Mouse (Mus musculus) frontal cortex, postnatal 36 days (tissue): ENCODE data around the gene Pnpla2.

Experiments used
- DNase-seq, 2 experiments: peaks; one replicate each; pipeline ENCODE4 v3.0.0; 2022; ENCODE audit warnings: low spot score in 2 of 2

Pnpla2 gene

DNA sequence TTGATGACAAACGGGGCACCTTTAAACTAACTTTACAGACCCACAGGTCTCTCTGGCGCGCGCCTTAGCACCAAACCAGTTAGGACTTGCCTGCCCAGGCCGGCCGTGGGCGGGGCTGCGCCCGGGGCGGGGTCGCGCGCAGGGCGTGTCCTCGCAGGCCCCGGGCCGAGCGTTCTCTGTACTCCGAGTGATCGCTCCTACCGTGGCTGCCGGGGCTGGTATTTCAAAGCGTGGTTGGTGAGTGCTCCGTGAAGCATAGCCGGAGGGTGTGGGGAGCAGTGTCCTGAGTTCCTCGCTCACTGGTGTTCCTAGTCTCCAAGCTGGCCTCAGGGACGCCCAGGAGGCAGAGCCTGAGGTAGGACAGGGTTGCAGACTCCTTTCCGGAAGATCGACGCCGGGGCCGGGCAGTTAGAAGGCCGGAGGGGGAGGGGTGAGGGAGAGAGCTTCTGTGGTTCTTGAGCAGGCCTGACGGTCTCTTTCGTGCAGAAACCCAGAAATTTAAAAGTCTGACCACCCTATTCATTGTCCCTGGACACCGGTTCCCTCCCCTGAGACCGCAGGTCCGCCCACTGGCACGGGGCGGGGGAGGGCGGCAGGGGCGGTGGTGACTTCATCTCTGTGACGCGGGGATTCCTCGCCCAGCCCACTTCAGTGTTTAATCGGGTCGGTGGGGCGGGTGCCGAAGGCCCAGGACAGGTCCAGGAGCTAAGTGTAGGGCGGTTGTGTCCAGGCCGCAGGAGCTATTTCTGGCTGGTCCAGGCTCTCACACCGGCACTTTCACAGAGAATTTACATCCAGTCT is 12.4 kb downstream of the Pnpla2 start, which contains the start of gene Cd151:
Gene Cd151 (plus strand): TSS at position 163 of the 801 bp plus-strand sequence.
- DNase-seq, result peak in 1 of 2 experiments; percentile 65

DNA sequence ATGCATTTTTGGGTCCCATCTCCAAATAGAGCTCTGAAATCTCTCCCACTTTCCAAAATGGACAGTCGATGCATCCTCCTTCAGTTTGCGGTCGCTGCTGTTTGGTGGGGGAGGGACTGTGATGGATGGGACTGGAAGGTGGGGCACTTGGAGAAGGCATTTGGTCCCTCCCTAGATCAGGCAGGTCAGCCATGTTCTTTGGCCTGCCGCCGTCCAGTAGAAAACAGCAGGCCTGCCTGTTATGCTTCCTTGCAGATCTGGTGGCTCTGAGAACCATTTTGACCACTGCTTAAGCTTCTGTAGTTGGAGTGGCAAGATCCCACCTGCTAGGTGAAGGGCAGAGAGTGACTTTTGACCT is 13.1 kb downstream of the Pnpla2 start:
- no peak for DNase-seq

GRCm38 (mm10) chr7:141468522-141469211 is 13.7 kb downstream of the Pnpla2 start:
- peak in 1 of 2 experiments; percentile 63 for DNase-seq

DNA sequence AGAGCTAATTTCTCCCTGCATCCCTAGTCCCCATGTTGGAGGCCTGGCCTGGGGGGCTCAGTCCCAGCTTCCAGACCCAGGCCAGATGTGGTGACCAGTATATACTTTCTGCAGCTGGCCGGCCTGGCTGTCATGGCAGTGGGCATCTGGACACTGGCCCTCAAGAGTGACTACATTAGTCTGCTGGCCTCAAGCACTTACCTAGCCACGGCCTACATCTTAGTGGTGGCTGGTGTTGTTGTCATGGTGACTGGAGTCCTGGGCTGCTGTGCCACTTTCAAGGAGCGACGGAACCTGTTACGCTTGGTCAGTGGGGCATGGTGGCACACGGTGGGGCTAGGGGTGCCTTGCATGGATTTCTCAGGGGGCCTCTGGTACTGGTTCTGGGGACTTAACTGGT is 14.4 kb downstream of the Pnpla2 start:
- no peak for DNase-seq

DNA sequence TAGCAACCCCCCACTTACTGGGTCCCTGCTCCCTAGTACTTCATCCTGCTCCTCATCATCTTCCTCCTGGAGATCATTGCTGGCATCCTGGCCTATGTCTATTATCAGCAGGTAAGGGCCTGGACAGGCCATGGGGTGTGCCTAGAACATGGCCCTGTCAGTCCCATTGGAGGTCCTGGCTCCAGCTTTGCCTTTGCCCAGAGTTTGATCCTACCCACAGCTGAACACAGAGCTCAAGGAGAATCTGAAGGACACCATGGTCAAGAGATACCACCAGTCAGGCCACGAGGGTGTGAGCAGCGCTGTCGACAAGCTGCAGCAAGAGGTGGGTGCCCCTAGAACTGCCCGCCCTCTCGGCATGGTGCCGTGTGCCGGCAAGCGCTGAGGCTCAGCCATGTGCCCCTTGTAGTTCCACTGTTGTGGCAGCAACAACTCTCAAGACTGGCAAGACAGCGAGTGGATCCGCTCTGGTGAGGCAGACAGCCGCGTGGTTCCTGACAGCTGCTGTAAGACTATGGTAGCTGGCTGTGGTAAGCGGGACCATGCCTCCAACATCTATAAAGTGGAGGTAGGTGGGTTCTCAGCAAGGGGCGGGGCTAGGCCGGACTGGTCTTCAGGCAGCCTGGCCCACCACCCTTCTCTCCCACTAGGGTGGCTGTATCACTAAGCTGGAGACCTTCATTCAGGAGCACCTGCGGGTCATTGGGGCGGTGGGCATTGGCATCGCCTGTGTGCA is 15.1 kb downstream of the Pnpla2 start:
- no peak for DNase-seq

- DNase-seq, result no peak
Measured at GRCm38 (mm10) chr7:141470637-141470944, 15.6 kb downstream of the Pnpla2 start.

GRCm38 (mm10) chr7:141471236-141471635 is 16.2 kb downstream of the Pnpla2 start:
- no peak for DNase-seq

DNA sequence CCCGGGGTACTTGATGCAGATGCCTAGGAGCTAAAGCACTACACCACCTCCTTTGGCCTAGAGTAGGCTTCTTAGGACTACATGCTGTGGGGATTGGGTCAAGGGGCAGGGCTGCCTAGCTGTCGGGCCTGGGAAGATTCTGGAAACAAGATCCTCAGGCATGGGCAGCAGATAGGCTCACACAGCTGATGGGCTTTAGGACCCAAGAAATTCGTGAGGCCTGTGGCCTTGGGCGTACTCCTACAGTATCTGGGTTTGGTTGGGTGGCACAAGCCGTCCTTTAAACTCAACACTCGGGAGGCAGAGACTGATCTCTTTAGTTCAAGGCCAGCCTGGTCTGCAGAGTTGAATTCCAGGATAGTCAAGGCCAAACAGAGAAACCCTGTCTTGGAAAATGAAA is 17.2 kb downstream of the Pnpla2 start:
- DNase-seq, result no peak

GRCm38 (mm10) chr7:141472763-141473162 is 17.8 kb downstream of the Pnpla2 start:
- DNase-seq, result no peak

GRCm38 (mm10) chr7:141474160-141474559 is 19.2 kb downstream of the Pnpla2 start:
- DNase-seq, result no peak

DNA sequence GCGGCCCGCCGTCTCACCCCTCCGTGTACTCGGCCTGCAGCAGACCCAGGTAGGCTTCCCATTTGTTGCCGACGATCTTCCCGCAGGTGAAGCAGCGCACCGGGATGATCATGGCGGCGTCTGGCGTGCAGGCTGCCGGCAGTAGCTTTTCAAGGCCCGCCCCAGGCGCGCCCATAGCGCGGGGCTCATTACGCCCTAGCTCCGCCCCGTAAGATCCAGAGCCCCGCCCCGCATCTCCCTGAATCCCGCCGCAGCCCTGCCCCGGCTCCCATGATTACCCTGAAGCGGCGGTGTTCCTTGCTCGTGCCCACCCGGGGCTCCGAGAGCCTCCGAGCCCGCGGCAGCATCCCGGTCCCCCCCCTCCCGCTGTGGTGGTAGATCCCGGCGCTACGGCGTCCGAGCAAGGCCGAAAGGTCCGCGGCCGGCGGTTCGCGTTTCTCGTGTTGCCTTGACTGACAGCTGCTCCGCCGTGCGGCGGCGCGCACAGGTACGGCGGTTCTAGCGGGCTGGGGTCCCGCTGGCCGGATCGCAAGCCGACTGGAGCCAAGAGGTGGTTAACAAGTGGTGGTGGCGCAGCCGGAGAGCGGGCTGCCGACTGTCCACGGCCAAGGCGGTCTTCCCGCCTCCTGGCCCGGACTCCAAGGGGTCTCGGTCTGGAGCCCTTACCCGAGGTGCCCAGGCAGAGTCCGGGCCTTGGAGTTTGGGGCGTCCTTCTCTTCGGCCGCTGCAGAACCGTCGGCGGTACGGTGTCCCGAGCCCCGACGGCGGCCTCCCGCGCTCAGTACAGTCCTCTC is 20.2 kb downstream of the Pnpla2 start, which contains the start of the genes Polr2l and Tspan4:
Gene Polr2l (minus strand): TSS at position 122 of the 794 bp plus-strand sequence.
Gene Tspan4 (plus strand): TSS at position 230 of the 794 bp plus-strand sequence.
- peak; percentile 81 to 83 for DNase-seq

GRCm38 (mm10) chr7:141475805-141476158 is 20.8 kb downstream of the Pnpla2 start:
- no peak for DNase-seq

GRCm38 (mm10) chr7:141476226-141476980 is 21.4 kb downstream of the Pnpla2 start:
- peak in 1 of 2 experiments; percentile 44 for DNase-seq

GRCm38 (mm10) chr7:141476981-141477370 is 22.0 kb downstream of the Pnpla2 start:
- DNase-seq, result no peak

GRCm38 (mm10) chr7:141477578-141478269 is 22.7 kb downstream of the Pnpla2 start:
- DNase-seq, result no peak

GRCm38 (mm10) chr7:141478270-141478748 is 23.3 kb downstream of the Pnpla2 start:
- DNase-seq, result no peak

DNA sequence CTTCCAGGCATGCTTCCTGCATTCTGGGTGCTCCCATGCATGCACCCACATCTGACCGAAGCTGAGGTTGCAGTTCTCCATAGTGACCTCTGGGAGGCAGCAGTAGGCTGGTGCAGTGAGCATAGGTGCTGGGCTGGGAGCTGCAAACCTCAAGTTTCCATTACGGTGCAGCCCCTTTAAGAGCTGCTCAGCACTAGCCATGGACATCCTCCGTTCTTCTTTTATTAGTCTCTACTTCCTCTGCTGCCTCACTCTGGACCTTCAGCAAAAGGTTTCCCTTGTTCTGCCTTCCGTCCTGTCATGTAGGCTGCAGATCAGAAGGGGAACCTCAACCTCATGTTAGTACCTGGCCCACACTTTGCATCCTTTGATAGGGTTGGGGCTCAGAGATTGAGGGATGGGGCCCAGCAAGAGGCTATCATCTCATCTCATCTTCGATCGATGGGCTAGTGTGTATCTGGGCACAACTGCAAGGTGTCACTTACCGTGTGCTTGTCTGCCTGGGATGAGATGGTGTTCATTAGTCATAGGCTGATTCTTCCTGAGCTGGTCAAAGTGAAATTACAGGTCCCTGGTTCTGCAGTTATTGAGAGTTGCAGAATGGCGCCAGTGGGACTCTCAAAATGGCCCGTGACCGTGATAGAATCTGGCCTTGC is 26.0 kb downstream of the Pnpla2 start:
- peak; percentile 64 to 78 for DNase-seq

DNA sequence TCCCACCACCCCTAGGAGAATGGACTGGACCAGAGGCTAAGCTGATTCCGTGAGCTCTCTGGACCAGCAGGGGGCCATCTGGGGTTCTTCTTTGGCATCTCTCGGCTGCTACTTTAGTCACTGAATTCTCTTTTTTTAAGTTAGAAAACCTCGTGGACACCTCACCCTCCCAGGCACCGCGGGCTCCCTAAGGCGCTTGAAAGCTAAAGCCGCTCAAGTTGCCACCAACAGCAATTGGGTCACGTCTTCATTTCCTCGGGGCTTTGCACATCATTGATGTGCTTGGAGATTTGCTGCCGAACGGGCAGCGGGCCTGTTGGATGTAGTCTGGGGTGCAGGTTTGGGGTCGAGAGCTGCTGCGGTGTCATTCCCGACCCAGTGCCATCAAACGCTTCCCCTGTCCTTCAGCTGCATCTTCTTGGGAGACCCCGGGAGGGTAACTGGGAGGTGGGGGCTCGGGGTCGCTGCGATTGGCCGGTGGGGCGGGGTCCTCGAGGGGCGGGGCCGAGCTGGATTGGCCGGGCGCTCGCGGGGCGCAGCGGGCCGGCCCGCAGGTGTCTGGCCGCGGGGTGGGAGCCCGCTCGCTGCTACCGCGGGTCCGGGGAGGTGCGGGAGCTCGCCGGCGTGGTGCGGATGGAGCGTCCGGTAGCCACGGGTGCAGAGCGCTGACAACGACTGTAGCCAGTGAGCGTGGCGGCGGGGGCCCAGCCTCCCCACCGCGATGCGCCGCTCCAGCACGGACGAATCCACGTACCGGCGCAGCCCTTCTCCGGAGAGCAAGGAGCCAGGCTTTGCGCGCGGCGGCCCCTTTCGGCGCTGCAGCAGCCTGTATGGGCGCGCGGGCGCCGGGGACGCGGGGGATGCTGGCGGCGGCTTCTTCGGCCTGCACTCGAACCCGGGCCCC is 26.8 kb downstream of the Pnpla2 start:
- DNase-seq, result peak in 1 of 2 experiments; percentile 60
